Mouse (Mus musculus): ENCODE measurements around the gene Serpina3g. TPM values are rescaled to one million over a fixed set of nuclear protein-coding genes. Genes with fewer than 3 reads are reported as not detected.
"Not testable (repeated sequence)": the region's sequence is repeated elsewhere in the genome, so short reads cannot be mapped to it uniquely, and the experiment has no call there.

The Serpina3g gene
- polyA plus RNA-seq, 1 experiment from 2014 or later = 2.2 TPM

GRCm38 (mm10) chr12:104230762-104231161 is 5.3 kb upstream of the Serpina3g start:
- no peaks in the 10 kb centered on the region for H3K36me3 ChIP-seq (replicated peaks)
- H3K27ac ChIP-seq (replicated peaks) = no peak overlapping the region
- no peak overlapping the region for H3K4me3 ChIP-seq (replicated peaks)
- no peaks in the 10 kb centered on the region for H3K9me3 ChIP-seq (replicated peaks)
- no peaks in the 10 kb centered on the region for H3K27me3 ChIP-seq
- no peak for ATAC-seq (ENCODE audit: insufficient read depth)
- no peaks in the 10 kb centered on the region for H3K4me1 ChIP-seq (replicated peaks)
- H3K9ac ChIP-seq = no peak overlapping the region
- WGBS (ENCODE audit: insufficient replicate concordance) = 26% methylated on average over 2 of the region's 2 CpGs
- no peak overlapping the region for H3K4me2 ChIP-seq

- not testable (repeated sequence) for H3K4me2 ChIP-seq; H3K27ac ChIP-seq (replicated peaks); H3K27me3 ChIP-seq; H3K36me3 ChIP-seq (replicated peaks); ATAC-seq (ENCODE audit: insufficient read depth); H3K4me3 ChIP-seq (replicated peaks); H3K9ac ChIP-seq; H3K9me3 ChIP-seq (replicated peaks); H3K4me1 ChIP-seq (replicated peaks)
- WGBS (ENCODE audit: insufficient replicate concordance) = 62% methylated on average over 1 of the region's 1 CpGs
Measured at GRCm38 (mm10) chr12:104238048-104238447, 2.0 kb downstream of the Serpina3g start.

GRCm38 (mm10) chr12:104243307-104243706 is 7.3 kb downstream of the Serpina3g start:
- H3K4me1 ChIP-seq (replicated peaks) = no peaks in the 10 kb centered on the region
- no peak overlapping the region for H3K9ac ChIP-seq
- no peaks in the 10 kb centered on the region for H3K36me3 ChIP-seq (replicated peaks)
- H3K4me3 ChIP-seq (replicated peaks) = no peak overlapping the region
- no peaks in the 10 kb centered on the region for H3K9me3 ChIP-seq (replicated peaks)
- no peaks in the 10 kb centered on the region for H3K27me3 ChIP-seq
- no peak for ATAC-seq (ENCODE audit: insufficient read depth)
- H3K27ac ChIP-seq (replicated peaks) = no peak overlapping the region
- H3K4me2 ChIP-seq = no peak overlapping the region

- ATAC-seq (ENCODE audit: insufficient read depth) = no peak
- H3K27ac ChIP-seq (replicated peaks) = no peak overlapping the region
- no peaks in the 10 kb centered on the region for H3K36me3 ChIP-seq (replicated peaks)
- H3K4me1 ChIP-seq (replicated peaks) = no peaks in the 10 kb centered on the region
- H3K9ac ChIP-seq = no peak overlapping the region
- no peaks in the 10 kb centered on the region for H3K9me3 ChIP-seq (replicated peaks)
- WGBS (ENCODE audit: insufficient replicate concordance) = 60% methylated on average over 1 of the region's 1 CpGs
- no peak overlapping the region for H3K4me3 ChIP-seq (replicated peaks)
- H3K27me3 ChIP-seq = no peaks in the 10 kb centered on the region
- H3K4me2 ChIP-seq = no peak overlapping the region
Measured at GRCm38 (mm10) chr12:104245092-104245491, 9.0 kb downstream of the Serpina3g start.

GRCm38 (mm10) chr12:104245595-104245994 is 9.6 kb downstream of the Serpina3g start:
- ATAC-seq (ENCODE audit: insufficient read depth) = no peak
- Histone ChIP-seq H3K4me1 (replicated peaks) (no peaks in the 10 kb centered on the region), H3K4me3 (replicated peaks) (no peak overlapping the region), H3K36me3 (replicated peaks) (no peaks in the 10 kb centered on the region), H3K27ac (replicated peaks) (no peak overlapping the region), H3K9ac (no peak overlapping the region), H3K4me2 (no peak overlapping the region), H3K9me3 (replicated peaks) (no peaks in the 10 kb centered on the region), H3K27me3 (no peaks in the 10 kb centered on the region)
- WGBS (ENCODE audit: insufficient replicate concordance) = 55% methylated on average over 3 of the region's 3 CpGs

- Histone ChIP-seq H3K36me3 (replicated peaks) (no peaks in the 10 kb centered on the region), H3K4me1 (replicated peaks) (no peaks in the 10 kb centered on the region), H3K27me3 (no peaks in the 10 kb centered on the region), H3K9ac (no peak overlapping the region), H3K9me3 (replicated peaks) (no peaks in the 10 kb centered on the region), H3K4me2 (no peak overlapping the region), H3K4me3 (replicated peaks) (no peak overlapping the region), H3K27ac (replicated peaks) (no peak overlapping the region)
- ATAC-seq (ENCODE audit: insufficient read depth) = no peak
Measured at GRCm38 (mm10) chr12:104247553-104248002, 11.5 kb downstream of the Serpina3g start.

GRCm38 (mm10) chr12:104248231-104248630 is 12.2 kb downstream of the Serpina3g start:
- Histone ChIP-seq H3K9me3 (replicated peaks) (no peaks in the 10 kb centered on the region), H3K27me3 (no peaks in the 10 kb centered on the region), H3K36me3 (replicated peaks) (no peaks in the 10 kb centered on the region), H3K4me2 (no peak overlapping the region), H3K4me1 (replicated peaks) (no peaks in the 10 kb centered on the region), H3K4me3 (replicated peaks) (no peak overlapping the region), H3K27ac (replicated peaks) (no peak overlapping the region), H3K9ac (no peak overlapping the region)
- no peak for ATAC-seq (ENCODE audit: insufficient read depth)
- WGBS (ENCODE audit: insufficient replicate concordance) = 50% methylated on average over 3 of the region's 3 CpGs

GRCm38 (mm10) chr12:104261041-104261440 is 25.0 kb downstream of the Serpina3g start:
- no peak overlapping the region for H3K27ac ChIP-seq (replicated peaks)
- H3K36me3 ChIP-seq (replicated peaks) = no peaks in the 10 kb centered on the region
- no peaks in the 10 kb centered on the region for H3K27me3 ChIP-seq
- WGBS (ENCODE audit: insufficient replicate concordance) = 26% methylated on average over 3 of the region's 3 CpGs
- no peak overlapping the region for H3K4me3 ChIP-seq (replicated peaks)
- no peaks in the 10 kb centered on the region for H3K4me1 ChIP-seq (replicated peaks)
- no peaks in the 10 kb centered on the region for H3K9me3 ChIP-seq (replicated peaks)
- H3K9ac ChIP-seq = no peak overlapping the region
- no peak overlapping the region for H3K4me2 ChIP-seq
- ATAC-seq (ENCODE audit: insufficient read depth) = no peak

- Histone ChIP-seq H3K36me3 (replicated peaks) (no peaks in the 10 kb centered on the region), H3K27ac (replicated peaks) (no peak within 1 kb of the TSS), H3K9ac (no peak within 1 kb of the TSS), H3K4me1 (replicated peaks) (no peaks in the 10 kb centered on the region), H3K4me3 (replicated peaks) (no peak within 1 kb of the TSS), H3K4me2 (no peak within 1 kb of the TSS), H3K9me3 (replicated peaks) (no peaks in the 10 kb centered on the region), H3K27me3 (no peaks in the 10 kb centered on the region)
- no peak for ATAC-seq (ENCODE audit: insufficient read depth)
Measured at GRCm38 (mm10) chr12:104262863-104263262, 26.8 kb downstream of the Serpina3g start, which contains the start of gene Serpina3i. Serpina3i (plus strand) TSS chr12:104263122.

GRCm38 (mm10) chr12:104266374-104266773 is 30.3 kb downstream of the Serpina3g start:
- no peak overlapping the region for H3K27ac ChIP-seq (replicated peaks)
- no peak overlapping the region for H3K9ac ChIP-seq
- WGBS (ENCODE audit: insufficient replicate concordance) = 39% methylated on average over 3 of the region's 3 CpGs
- H3K4me2 ChIP-seq = no peak overlapping the region
- H3K27me3 ChIP-seq = no peaks in the 10 kb centered on the region
- no peaks in the 10 kb centered on the region for H3K4me1 ChIP-seq (replicated peaks)
- H3K9me3 ChIP-seq (replicated peaks) = no peaks in the 10 kb centered on the region
- H3K4me3 ChIP-seq (replicated peaks) = no peak overlapping the region
- no peak for ATAC-seq (ENCODE audit: insufficient read depth)
- no peaks in the 10 kb centered on the region for H3K36me3 ChIP-seq (replicated peaks)

GRCm38 (mm10) chr12:104278216-104279055 is 42.4 kb downstream of the Serpina3g start:
- no peaks in the 10 kb centered on the region for H3K4me1 ChIP-seq (replicated peaks)
- H3K27ac ChIP-seq (replicated peaks) = no peak overlapping the region
- WGBS (ENCODE audit: insufficient replicate concordance) = 72% methylated on average over 18 of the region's 18 CpGs
- H3K9ac ChIP-seq = no peak overlapping the region
- ATAC-seq (ENCODE audit: insufficient read depth) = no peak
- H3K4me2 ChIP-seq = no peak overlapping the region
- H3K9me3 ChIP-seq (replicated peaks) = no peaks in the 10 kb centered on the region
- H3K36me3 ChIP-seq (replicated peaks) = no peaks in the 10 kb centered on the region
- H3K27me3 ChIP-seq = no peaks in the 10 kb centered on the region
- H3K4me3 ChIP-seq (replicated peaks) = no peak overlapping the region

GRCm38 (mm10) chr12:104279056-104279435 is 43.0 kb downstream of the Serpina3g start:
- WGBS (ENCODE audit: insufficient replicate concordance) = 29% methylated on average over 3 of the region's 3 CpGs
- H3K27ac ChIP-seq (replicated peaks) = no peak overlapping the region
- ATAC-seq (ENCODE audit: insufficient read depth) = no peak
- no peaks in the 10 kb centered on the region for H3K9me3 ChIP-seq (replicated peaks)
- no peak overlapping the region for H3K4me3 ChIP-seq (replicated peaks)
- H3K9ac ChIP-seq = no peak overlapping the region
- no peak overlapping the region for H3K4me2 ChIP-seq
- H3K27me3 ChIP-seq = no peaks in the 10 kb centered on the region
- no peaks in the 10 kb centered on the region for H3K36me3 ChIP-seq (replicated peaks)
- H3K4me1 ChIP-seq (replicated peaks) = no peaks in the 10 kb centered on the region
